Mouse (Mus musculus): ENCODE measurements around the gene Dnajc1. TPM values are rescaled to one million over a fixed set of nuclear protein-coding genes. Genes with fewer than 3 reads are reported as not detected.

The Dnajc1 gene
- polyA plus RNA-seq, 1 experiment from 2014 or later = 21.2 TPM

DNA sequence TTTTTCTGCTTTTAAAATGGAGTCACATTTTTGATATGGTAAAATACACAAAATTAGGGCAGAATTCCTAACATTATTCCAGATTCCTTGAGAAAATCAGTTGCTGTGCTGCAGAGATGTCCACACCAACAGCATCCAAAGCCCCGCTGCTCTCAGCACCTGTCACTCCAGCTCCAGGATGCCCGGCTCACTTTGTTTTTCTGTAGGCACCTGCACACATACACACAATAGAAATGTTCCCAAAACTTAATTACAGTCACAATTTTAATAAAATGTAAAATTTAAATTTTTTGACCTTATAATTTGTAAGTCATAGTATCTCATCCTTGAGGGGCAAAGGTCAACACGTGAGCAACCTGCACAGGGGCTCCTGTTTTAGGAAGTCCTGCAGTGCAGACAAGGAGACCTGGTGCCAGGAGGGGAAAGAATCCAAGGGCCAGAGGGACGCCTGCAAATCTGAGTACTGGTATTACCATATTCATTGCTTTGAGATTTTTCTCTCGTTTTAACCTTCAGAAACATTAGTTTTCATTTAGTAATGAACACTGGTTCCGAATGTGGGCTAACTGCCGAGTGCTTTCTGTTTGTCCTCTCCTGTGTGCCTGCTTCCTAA is 183.3 kb downstream of the Dnajc1 start:
- no peak for ATAC-seq (replicated peaks)
- Histone ChIP-seq H3K9me3 (no peaks in the 10 kb centered on the region), H3K27me3 (replicated peaks) (no peaks in the 10 kb centered on the region), H3K9ac (no peak overlapping the region), H3K4me3 (no peak overlapping the region), H3K27ac (no peak overlapping the region), H3K36me3 (replicated peaks) (peaks cover 13% of the 10 kb centered on the region), H3K4me1 (no peaks in the 10 kb centered on the region), H3K4me2 (no peak overlapping the region)
- 88% methylated on average over 7 of the region's 7 CpGs for WGBS

DNA sequence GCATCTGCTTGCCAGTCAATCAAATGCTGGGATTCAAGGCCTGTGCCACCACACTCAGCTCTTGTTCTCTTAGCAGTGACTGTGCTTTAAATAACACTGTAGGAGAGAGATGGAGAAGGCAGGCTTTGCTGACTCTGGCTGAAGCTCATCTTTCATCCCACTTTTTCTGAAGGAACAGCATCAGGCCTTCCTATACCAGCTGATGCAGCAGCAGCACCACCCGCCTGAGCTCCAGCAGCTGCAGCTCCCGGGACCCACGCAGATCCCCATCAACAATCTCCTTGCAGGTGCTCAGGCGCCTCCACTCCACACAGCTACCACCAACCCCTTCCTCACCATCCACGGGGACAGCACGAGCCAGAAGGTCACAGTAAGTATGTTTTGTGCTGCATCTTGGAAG is 184.1 kb downstream of the Dnajc1 start:
- no peak for ATAC-seq (replicated peaks)
- Histone ChIP-seq H3K4me1 (no peaks in the 10 kb centered on the region), H3K36me3 (replicated peaks) (peaks cover 13% of the 10 kb centered on the region), H3K9me3 (no peaks in the 10 kb centered on the region), H3K9ac (no peak overlapping the region), H3K27me3 (replicated peaks) (no peaks in the 10 kb centered on the region), H3K27ac (no peak overlapping the region), H3K4me2 (no peak overlapping the region), H3K4me3 (no peak overlapping the region)
- WGBS = 81% methylated on average over 6 of the region's 6 CpGs

DNA sequence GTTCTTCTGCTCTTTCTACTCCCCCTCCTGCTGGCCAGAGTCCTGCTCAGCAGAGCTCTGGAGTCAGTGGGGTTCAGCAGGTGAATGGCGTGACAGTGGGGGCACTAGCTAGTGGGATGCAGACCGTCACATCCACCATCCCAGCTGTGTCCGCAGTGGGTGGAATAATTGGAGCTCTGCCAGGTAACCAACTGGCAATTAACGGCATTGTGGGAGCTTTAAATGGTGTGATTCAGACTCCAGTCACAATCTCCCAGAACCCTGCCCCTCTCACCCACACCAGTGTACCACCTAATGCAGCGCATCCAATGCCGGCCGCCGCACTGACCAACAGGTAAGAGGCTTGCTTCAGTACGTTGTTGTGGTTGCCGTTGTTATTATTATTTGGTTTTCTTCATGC is 185.8 kb downstream of the Dnajc1 start:
- peak; percentile 43 for ATAC-seq (replicated peaks)
- Histone ChIP-seq H3K36me3 (replicated peaks) (peaks cover 9% of the 10 kb centered on the region; the same call in 1 of the 2 replicates), H3K9me3 (no peaks in the 10 kb centered on the region), H3K9ac (no peak overlapping the region), H3K27me3 (replicated peaks) (no peaks in the 10 kb centered on the region), H3K4me1 (no peaks in the 10 kb centered on the region), H3K27ac (no peak overlapping the region; the same call in 1 of the 2 replicates), H3K4me3 (no peak overlapping the region), H3K4me2 (no peak overlapping the region)
- WGBS = 68% methylated on average over 10 of the region's 10 CpGs

DNA sequence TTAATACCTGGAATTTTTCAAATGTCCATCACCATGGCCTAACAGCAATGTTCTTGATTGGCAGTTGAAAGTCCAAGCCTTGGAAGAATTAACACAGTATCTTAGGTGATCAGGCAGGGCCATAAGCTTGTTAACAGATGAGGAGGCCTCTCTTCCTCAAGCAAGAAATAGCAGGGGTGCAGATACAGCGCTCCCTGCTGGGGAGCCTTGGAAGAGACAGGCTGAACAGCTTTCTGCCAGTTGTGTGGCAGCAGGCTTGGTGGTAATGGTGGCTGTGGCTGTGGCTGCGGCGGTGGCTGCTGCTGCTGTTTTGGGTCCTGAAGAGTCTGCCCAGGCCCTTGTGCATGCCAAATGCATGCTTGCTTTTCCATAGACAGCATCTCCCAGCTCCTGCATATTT is 187.5 kb downstream of the Dnajc1 start:
- no peaks in the 10 kb centered on the region for H3K9me3 ChIP-seq
- no peaks in the 10 kb centered on the region for H3K4me1 ChIP-seq
- H3K9ac ChIP-seq = no peak overlapping the region
- WGBS = 64% methylated on average over 3 of the region's 3 CpGs
- peaks cover 9% of the 10 kb centered on the region; the same call in 1 of the 2 replicates for H3K36me3 ChIP-seq (replicated peaks)
- no peak overlapping the region for H3K4me2 ChIP-seq
- no peak overlapping the region for H3K4me3 ChIP-seq
- no peaks in the 10 kb centered on the region for H3K27me3 ChIP-seq (replicated peaks)
- ATAC-seq (replicated peaks) = no peak
- H3K27ac ChIP-seq = no peak overlapping the region

DNA sequence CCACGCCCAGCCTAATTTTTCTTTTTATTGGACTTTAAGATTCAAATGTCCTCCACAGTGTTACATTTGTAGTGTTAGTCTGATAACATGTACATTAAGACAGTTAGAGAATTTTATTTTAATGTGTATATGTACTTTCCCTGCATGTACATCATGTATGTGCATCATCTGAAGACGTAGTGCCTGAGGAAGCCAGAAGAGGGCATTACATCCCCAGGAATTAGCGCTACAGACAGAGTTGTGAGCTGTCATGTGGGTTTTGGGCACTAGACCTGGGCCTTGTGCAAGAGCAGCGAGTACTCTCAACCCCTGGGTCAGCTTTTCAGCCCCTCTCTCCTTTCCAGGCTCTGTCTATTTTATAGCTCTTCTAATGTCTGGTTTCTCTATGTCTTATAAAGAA is 189.7 kb downstream of the Dnajc1 start:
- Histone ChIP-seq H3K36me3 (replicated peaks) (peaks cover 4% of the 10 kb centered on the region; the same call in 1 of the 2 replicates), H3K9me3 (no peaks in the 10 kb centered on the region), H3K27me3 (replicated peaks) (no peaks in the 10 kb centered on the region), H3K27ac (no peak overlapping the region), H3K4me2 (no peak overlapping the region), H3K4me3 (no peak overlapping the region), H3K9ac (no peak overlapping the region), H3K4me1 (no peaks in the 10 kb centered on the region)
- ATAC-seq (replicated peaks) = no peak
- WGBS = 95% methylated on average over 4 of the region's 4 CpGs

DNA sequence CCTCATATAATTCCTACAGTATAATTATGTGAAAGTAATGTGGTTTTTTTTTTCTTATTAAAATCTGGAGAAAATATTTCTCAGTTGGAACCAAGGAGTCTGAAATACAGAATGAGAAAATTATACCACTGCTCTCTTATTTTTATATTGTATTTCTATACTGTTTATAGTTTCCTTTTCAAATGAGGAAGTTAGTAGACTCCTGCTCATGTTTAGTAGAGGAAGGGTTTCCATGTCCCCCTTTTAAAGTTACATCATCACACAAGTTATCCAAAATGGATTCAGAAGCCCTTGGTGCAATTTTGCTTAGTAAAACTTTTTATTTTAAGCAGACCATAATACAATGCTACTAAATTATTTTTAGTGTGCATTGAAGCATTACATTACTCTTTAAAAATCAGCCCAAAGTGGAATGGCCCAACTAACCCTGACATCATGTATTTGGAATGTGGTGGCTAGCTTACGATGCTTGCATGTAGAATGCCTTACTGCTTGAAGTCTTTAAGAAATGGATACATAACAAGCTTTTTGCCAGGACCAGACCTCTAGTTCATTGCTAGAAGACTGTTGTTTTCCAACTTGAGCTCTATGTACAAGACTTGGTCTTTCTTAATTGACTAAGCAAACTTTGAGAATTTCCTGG is 190.7 kb downstream of the Dnajc1 start:
- ATAC-seq (replicated peaks) = no peak
- H3K36me3 ChIP-seq (replicated peaks) = peaks cover 9% of the 10 kb centered on the region; the same call in 1 of the 2 replicates
- 92% methylated on average over 1 of the region's 1 CpGs for WGBS

DNA sequence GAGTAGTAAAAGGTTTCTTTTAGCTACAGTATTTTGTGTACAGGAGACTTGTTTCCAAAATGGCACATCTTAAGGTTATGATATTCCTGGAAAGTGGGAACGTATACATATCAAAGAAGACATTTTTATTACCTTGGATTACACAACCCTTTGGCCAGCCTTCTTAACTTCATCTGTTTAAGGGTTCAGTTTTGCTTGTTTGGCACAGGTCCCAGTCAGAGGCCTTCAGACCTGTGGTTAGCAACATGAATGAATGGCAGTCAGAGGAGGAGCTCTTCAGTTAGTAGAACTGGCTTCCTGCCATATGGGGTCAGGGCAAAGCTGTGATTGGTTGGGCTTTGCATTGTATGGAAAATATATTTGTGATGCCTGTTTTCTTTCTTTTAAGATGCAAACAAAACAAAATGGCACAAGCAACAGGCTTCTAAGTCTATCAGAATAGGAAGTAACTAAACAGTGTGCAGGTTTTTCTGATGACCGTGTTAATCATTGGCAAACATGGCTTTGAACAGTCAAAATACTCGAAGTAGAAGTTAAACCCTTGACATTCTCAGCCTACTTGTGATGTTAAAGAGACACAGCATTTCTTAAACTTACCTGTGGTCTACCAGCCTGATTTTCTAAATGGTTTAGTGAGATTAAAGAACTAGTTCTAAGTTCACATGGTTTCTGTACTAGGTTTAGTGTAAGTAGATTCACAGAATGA is 196.8 kb downstream of the Dnajc1 start:
- 74% methylated on average over 3 of the region's 3 CpGs for WGBS
- no peak for ATAC-seq (replicated peaks)
- Histone ChIP-seq H3K9ac (no peak overlapping the region), H3K27me3 (replicated peaks) (no peaks in the 10 kb centered on the region), H3K4me2 (no peak overlapping the region), H3K36me3 (replicated peaks) (peaks cover 4% of the 10 kb centered on the region; the same call in 1 of the 2 replicates), H3K4me3 (no peak overlapping the region), H3K4me1 (no peaks in the 10 kb centered on the region), H3K27ac (no peak overlapping the region), H3K9me3 (no peaks in the 10 kb centered on the region)

More for the DNA sequence above, 190.7 kb downstream of the Dnajc1 start:
- H3K4me1 ChIP-seq = no peaks in the 10 kb centered on the region
- H3K4me3 ChIP-seq = no peak overlapping the region
- no peak overlapping the region for H3K27ac ChIP-seq
- no peak overlapping the region for H3K4me2 ChIP-seq
- no peaks in the 10 kb centered on the region for H3K9me3 ChIP-seq
- no peak overlapping the region for H3K9ac ChIP-seq
- H3K27me3 ChIP-seq (replicated peaks) = no peaks in the 10 kb centered on the region

DNA sequence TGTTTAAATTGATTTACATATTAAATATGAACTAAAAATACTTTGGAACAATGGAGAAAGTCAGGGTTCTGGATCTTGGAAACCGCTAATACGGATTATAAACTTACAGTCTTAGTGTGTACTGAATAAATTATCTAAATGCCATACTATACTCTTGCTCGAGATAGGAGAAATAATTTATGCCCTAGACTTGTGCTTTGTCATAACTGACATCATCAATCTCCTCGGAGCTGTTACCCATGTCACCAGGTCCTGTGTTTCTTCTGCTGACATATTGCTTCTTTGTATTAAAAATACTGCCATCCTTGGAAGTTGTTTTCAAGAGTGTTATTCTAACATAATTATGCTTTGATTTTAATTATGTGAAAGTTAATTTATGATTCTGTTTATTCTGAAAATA is 197.3 kb downstream of the Dnajc1 start:
- H3K9me3 ChIP-seq = no peaks in the 10 kb centered on the region
- no peak overlapping the region for H3K4me3 ChIP-seq
- no peak overlapping the region for H3K9ac ChIP-seq
- peaks cover 4% of the 10 kb centered on the region; the same call in 1 of the 2 replicates for H3K36me3 ChIP-seq (replicated peaks)
- no peak overlapping the region for H3K27ac ChIP-seq
- no peaks in the 10 kb centered on the region for H3K4me1 ChIP-seq
- 89% methylated on average over 4 of the region's 4 CpGs for WGBS
- H3K4me2 ChIP-seq = no peak overlapping the region
- ATAC-seq (replicated peaks) = no peak
- H3K27me3 ChIP-seq (replicated peaks) = no peaks in the 10 kb centered on the region

DNA sequence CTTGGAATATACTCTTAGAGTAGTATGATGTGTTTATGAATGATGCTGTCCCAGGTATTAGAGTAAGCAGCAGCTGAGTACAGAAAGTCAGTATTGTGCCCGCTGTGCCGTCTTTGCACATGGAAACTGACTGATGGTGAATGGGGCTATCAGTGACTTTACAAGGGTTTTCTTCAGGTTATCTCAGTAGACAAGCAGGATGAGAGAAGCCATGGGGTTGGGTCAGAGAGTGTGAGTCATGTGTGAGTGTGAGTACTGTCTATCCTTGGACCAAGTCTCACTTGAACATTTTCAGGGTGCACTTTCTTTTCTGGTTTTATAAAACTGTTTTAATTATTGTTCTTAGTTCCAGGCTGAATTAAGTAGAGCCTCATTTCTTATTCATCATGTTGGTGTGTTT is 204.3 kb downstream of the Dnajc1 start:
- no peaks in the 10 kb centered on the region for H3K4me1 ChIP-seq
- H3K9me3 ChIP-seq = no peaks in the 10 kb centered on the region
- peaks cover 8% of the 10 kb centered on the region; the same call in 1 of the 2 replicates for H3K36me3 ChIP-seq (replicated peaks)
- H3K9ac ChIP-seq = no peak overlapping the region
- no peaks in the 10 kb centered on the region for H3K27me3 ChIP-seq (replicated peaks)
- no peak overlapping the region for H3K4me3 ChIP-seq
- no peak overlapping the region for H3K27ac ChIP-seq
- WGBS = 88% methylated on average over 2 of the region's 2 CpGs
- H3K4me2 ChIP-seq = no peak overlapping the region
- no peak for ATAC-seq (replicated peaks)

DNA sequence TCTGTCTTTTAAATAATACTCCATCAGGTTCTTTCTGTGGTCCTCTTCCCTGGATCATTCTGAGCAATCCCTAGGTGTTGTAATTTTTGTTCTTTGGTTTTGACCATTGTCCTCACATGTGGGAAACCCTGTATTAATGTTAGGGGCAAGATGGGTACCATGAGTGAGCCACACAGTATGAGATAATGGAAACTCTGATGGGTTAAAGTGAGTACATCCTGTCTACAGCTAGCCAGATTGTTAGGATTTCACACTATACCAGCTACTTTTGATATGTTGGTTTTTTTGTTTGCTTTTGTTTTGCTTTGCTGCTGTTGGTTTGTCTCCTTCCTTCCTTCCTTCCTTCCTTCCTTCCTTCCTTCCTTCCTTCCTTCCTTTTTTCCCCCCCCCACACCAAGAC is 209.6 kb downstream of the Dnajc1 start:
- no peaks in the 10 kb centered on the region for H3K9me3 ChIP-seq
- H3K4me3 ChIP-seq = no peak overlapping the region
- no peak for ATAC-seq (replicated peaks)
- H3K4me2 ChIP-seq = no peak overlapping the region
- no peaks in the 10 kb centered on the region for H3K4me1 ChIP-seq
- no peak overlapping the region for H3K27ac ChIP-seq
- H3K36me3 ChIP-seq (replicated peaks) = peaks cover 3% of the 10 kb centered on the region; the same call in 1 of the 2 replicates
- H3K9ac ChIP-seq = no peak overlapping the region
- H3K27me3 ChIP-seq (replicated peaks) = no peaks in the 10 kb centered on the region

DNA sequence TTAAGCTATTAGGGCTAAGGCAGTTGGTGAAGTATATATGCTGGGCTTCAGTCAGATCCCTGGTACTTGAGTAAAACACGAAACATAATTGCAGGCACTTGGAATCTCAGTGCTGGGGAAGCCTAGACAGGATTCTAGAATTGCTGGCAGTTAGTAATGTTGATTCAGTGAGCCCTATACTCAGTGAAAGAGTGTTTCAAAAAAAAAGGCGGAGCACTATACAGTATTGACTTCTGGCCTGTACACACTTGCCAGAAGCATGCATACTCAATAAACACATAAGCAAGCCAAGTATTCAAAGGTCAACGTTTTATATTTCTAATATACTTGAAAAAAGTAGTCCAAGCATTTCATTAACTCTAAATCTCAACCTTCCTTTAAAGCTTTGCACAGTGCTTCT is 211.0 kb downstream of the Dnajc1 start:
- Histone ChIP-seq H3K27ac (no peak overlapping the region), H3K4me1 (no peaks in the 10 kb centered on the region), H3K4me2 (no peak overlapping the region), H3K9me3 (no peaks in the 10 kb centered on the region), H3K9ac (no peak overlapping the region), H3K4me3 (no peak overlapping the region), H3K36me3 (replicated peaks) (0 out of 2 replicates have a peak, but pooled peaks cover 2% of the 10 kb centered on the region), H3K27me3 (replicated peaks) (no peaks in the 10 kb centered on the region)
- no peak for ATAC-seq (replicated peaks)
- 94% methylated on average over 3 of the region's 3 CpGs for WGBS

DNA sequence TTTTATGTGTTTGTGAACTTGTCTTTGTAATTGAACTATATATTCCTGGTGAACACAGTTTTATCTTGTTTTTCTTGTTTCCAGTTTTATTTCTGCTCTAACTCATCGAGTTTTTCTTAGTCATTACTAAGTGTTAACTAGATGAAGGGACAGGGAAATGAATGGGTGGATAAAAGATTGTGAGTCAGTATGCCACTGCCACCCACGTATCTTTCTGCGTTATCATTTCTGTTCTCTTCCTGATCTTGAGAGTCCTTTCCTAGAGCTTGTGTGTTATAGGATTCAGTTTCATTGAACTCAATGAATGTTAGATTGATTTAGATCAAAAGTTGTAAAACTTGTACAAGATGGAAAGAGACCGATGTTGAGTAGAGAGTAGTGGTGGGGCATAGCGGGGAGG is 212.3 kb downstream of the Dnajc1 start:
- Histone ChIP-seq H3K4me3 (no peak overlapping the region), H3K27me3 (replicated peaks) (no peaks in the 10 kb centered on the region), H3K4me2 (no peak overlapping the region), H3K9me3 (no peaks in the 10 kb centered on the region), H3K36me3 (replicated peaks) (0 out of 2 replicates have a peak, but pooled peaks cover 4% of the 10 kb centered on the region), H3K9ac (no peak overlapping the region), H3K27ac (no peak overlapping the region), H3K4me1 (no peaks in the 10 kb centered on the region)
- no peak for ATAC-seq (replicated peaks)
- WGBS = 96% methylated on average over 5 of the region's 5 CpGs
